Mouse (Mus musculus): ENCODE measurements around the gene Abcc1. TPM values are rescaled to one million over a fixed set of nuclear protein-coding genes. Genes with fewer than 3 reads are reported as not detected.

Gene Abcc1
- polyA plus RNA-seq, 1 experiment from 2014 or later = 9.6 TPM

DNA sequence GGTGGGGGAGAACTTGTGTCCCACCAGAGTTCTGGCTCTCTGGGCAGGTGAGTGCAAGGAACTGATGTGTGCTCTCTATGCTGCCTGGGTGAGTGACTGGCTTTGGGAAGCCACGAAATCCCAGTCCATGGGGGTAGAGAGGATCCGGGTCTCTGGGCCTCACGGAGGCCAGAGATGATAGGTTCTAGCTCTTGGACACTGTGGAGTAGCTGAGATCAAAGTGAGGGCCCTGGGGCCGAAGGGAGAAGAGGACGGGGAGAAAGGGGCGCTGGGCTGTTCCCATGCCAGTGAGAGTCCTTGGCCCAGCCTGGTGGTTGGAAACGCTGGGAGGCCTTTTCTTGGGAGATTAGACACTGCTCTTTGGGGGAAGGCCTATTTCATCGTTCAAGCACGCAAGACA lies 53.8 kb downstream of the Abcc1 start:
- ATAC-seq (replicated peaks; ENCODE audit: low FRiP score) (no peak), DNase-seq (ENCODE audit: low spot score) (no peak)
- Histone ChIP-seq H3K9me3 (ENCODE audit: control insufficient read depth, low read length) (no peaks in the 10 kb centered on the region), H3K36me3 (ENCODE audit: control insufficient read depth, insufficient read depth, low read length) (no peaks in the 10 kb centered on the region; the same call in 1 of the 2 replicates), H3K4me2 (ENCODE audit: low read depth, low read length, severe bottlenecking) (no peak overlapping the region), H3K27me3 (ENCODE audit: control insufficient read depth, insufficient read depth, low read length) (no peaks in the 10 kb centered on the region), H3K9ac (ENCODE audit: low read length) (no peak overlapping the region), H3K4me3 (ENCODE audit: low read depth, low read length) (no peak overlapping the region), H3K27ac (ENCODE audit: low read depth, low read length) (no peak overlapping the region), H3K4me1 (replicated peaks; ENCODE audit: control insufficient read depth, insufficient read depth, low read length) (no peaks in the 10 kb centered on the region)
- WGBS = 85% methylated on average over 9 of the region's 9 CpGs

GRCm38 (mm10) chr16:14416957-14417618 lies 55.7 kb downstream of the Abcc1 start:
- Histone ChIP-seq H3K4me3 (ENCODE audit: low read depth, low read length) (no peak overlapping the region), H3K9ac (ENCODE audit: low read length) (no peak overlapping the region), H3K4me2 (ENCODE audit: low read depth, low read length, severe bottlenecking) (no peak overlapping the region), H3K4me1 (replicated peaks; ENCODE audit: control insufficient read depth, insufficient read depth, low read length) (no peaks in the 10 kb centered on the region), H3K27me3 (ENCODE audit: control insufficient read depth, insufficient read depth, low read length) (no peaks in the 10 kb centered on the region), H3K27ac (ENCODE audit: low read depth, low read length) (no peak overlapping the region), H3K36me3 (ENCODE audit: control insufficient read depth, insufficient read depth, low read length) (no peaks in the 10 kb centered on the region), H3K9me3 (ENCODE audit: control insufficient read depth, low read length) (no peaks in the 10 kb centered on the region)
- no peak for DNase-seq (ENCODE audit: low spot score)
- WGBS = 90% methylated on average over 5 of the region's 5 CpGs
- no peak for ATAC-seq (replicated peaks; ENCODE audit: low FRiP score)

DNA sequence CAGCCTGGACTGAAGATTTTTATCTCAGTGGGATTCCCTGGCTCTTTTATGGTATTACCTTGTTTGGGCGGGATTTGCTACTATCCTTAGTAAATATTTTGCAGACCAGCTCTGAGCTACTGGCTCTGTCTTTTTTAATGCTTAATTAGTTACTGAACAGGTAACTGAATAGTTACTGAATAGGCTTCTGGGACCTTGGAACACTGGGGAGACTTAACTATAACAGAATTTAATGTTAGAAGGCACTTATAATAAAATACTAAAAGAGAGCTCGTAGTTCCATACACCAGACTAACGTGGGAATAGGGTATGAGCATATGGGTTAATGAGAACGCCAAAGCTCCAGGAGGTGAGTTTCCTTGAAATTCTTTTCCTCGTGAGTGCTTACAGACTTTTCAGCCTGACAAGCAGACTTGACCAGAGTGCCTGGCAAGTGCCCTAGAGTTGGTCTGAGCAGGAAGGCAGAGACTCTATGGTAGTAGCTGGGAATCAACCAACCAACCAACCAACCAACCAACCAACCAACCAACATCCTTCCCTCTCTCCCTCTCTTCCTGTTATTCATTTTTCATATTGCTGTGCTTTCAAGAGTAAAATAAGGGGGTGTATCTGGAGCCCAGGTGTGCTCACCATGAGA lies 59.3 kb downstream of the Abcc1 start:
- Histone ChIP-seq H3K27me3 (ENCODE audit: control insufficient read depth, insufficient read depth, low read length) (no peaks in the 10 kb centered on the region), H3K4me1 (replicated peaks; ENCODE audit: control insufficient read depth, insufficient read depth, low read length) (no peaks in the 10 kb centered on the region), H3K27ac (ENCODE audit: low read depth, low read length) (no peak overlapping the region), H3K9ac (ENCODE audit: low read length) (no peak overlapping the region), H3K4me2 (ENCODE audit: low read depth, low read length, severe bottlenecking) (no peak overlapping the region), H3K9me3 (ENCODE audit: control insufficient read depth, low read length) (no peaks in the 10 kb centered on the region), H3K4me3 (ENCODE audit: low read depth, low read length) (no peak overlapping the region), H3K36me3 (ENCODE audit: control insufficient read depth, insufficient read depth, low read length) (no peaks in the 10 kb centered on the region; the same call in 1 of the 2 replicates)
- DNase-seq (ENCODE audit: low spot score) (no peak), ATAC-seq (replicated peaks; ENCODE audit: low FRiP score) (no peak)
- 87% methylated on average over 5 of the region's 5 CpGs for WGBS

DNA sequence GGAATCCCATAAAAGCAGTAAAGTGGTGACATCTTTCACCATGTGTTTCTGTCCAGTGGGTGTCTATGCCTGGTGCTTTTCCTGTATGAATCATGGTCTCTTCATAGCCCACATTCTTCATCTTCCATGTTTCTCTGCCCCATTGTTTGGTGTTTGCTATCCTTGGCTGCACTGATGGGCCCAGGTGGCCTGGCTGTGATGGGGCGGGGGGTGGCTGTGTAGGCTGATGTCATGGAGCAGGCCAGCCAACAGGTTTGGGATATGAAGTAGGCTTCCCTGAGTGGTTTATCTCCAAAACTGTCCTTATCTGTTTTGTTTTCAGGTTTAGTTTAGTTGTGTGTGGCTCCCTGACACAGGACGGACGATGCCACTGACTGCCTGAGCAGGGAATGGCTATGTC lies 60.7 kb downstream of the Abcc1 start:
- H3K27ac ChIP-seq (ENCODE audit: low read depth, low read length) = no peak overlapping the region
- H3K9ac ChIP-seq (ENCODE audit: low read length) = no peak overlapping the region
- H3K27me3 ChIP-seq (ENCODE audit: control insufficient read depth, insufficient read depth, low read length) = no peaks in the 10 kb centered on the region
- no peaks in the 10 kb centered on the region for H3K4me1 ChIP-seq (replicated peaks; ENCODE audit: control insufficient read depth, insufficient read depth, low read length)
- WGBS = 93% methylated on average over 3 of the region's 3 CpGs
- H3K4me2 ChIP-seq (ENCODE audit: low read depth, low read length, severe bottlenecking) = no peak overlapping the region
- DNase-seq (ENCODE audit: low spot score) (no peak), ATAC-seq (replicated peaks; ENCODE audit: low FRiP score) (no peak)
- H3K4me3 ChIP-seq (ENCODE audit: low read depth, low read length) = no peak overlapping the region
- no peaks in the 10 kb centered on the region for H3K9me3 ChIP-seq (ENCODE audit: control insufficient read depth, low read length)
- H3K36me3 ChIP-seq (ENCODE audit: control insufficient read depth, insufficient read depth, low read length) = no peaks in the 10 kb centered on the region; the same call in 1 of the 2 replicates

DNA sequence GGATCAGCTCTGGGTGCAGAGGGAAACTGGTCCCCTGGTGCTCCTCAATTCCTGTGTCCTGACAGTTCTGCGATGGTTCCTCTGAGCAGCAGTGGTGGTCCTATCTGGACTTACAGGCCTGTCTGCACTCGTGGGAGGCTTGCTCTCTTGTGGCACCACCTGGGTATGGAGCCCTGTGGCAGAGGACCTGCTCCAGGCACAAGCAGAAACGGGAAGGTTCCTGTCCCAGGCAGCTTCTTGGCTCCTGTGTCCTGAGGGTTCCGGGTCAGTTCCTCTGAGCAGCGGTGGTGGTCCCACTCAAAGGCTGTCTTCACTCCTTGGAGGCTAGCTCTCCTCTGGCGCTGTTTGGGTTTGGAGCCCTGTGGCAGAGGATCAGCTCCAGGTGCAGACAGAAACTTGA lies 68.0 kb downstream of the Abcc1 start:
- Histone ChIP-seq H3K36me3 (ENCODE audit: control insufficient read depth, insufficient read depth, low read length) (no peaks in the 10 kb centered on the region), H3K4me1 (replicated peaks; ENCODE audit: control insufficient read depth, insufficient read depth, low read length) (no peaks in the 10 kb centered on the region), H3K27ac (ENCODE audit: low read depth, low read length) (no peak overlapping the region), H3K9ac (ENCODE audit: low read length) (no peak overlapping the region), H3K27me3 (ENCODE audit: control insufficient read depth, insufficient read depth, low read length) (no peaks in the 10 kb centered on the region), H3K4me3 (ENCODE audit: low read depth, low read length) (no peak overlapping the region), H3K9me3 (ENCODE audit: control insufficient read depth, low read length) (no peaks in the 10 kb centered on the region), H3K4me2 (ENCODE audit: low read depth, low read length, severe bottlenecking) (no peak overlapping the region)
- 88% methylated on average over 6 of the region's 6 CpGs for WGBS
- ATAC-seq (replicated peaks; ENCODE audit: low FRiP score) (no peak), DNase-seq (ENCODE audit: low spot score) (peak; percentile 38)

- no peaks in the 10 kb centered on the region for H3K27me3 ChIP-seq (ENCODE audit: control insufficient read depth, insufficient read depth, low read length)
- WGBS = 93% methylated on average over 5 of the region's 5 CpGs
- no peak overlapping the region for H3K9ac ChIP-seq (ENCODE audit: low read length)
- ATAC-seq (replicated peaks; ENCODE audit: low FRiP score) (no peak), DNase-seq (ENCODE audit: low spot score) (peak; percentile 10)
- H3K27ac ChIP-seq (ENCODE audit: low read depth, low read length) = no peak overlapping the region
- H3K4me3 ChIP-seq (ENCODE audit: low read depth, low read length) = no peak overlapping the region
- no peaks in the 10 kb centered on the region for H3K4me1 ChIP-seq (replicated peaks; ENCODE audit: control insufficient read depth, insufficient read depth, low read length)
- no peaks in the 10 kb centered on the region for H3K9me3 ChIP-seq (ENCODE audit: control insufficient read depth, low read length)
- H3K4me2 ChIP-seq (ENCODE audit: low read depth, low read length, severe bottlenecking) = no peak overlapping the region
- H3K36me3 ChIP-seq (ENCODE audit: control insufficient read depth, insufficient read depth, low read length) = no peaks in the 10 kb centered on the region
These were observed 71.6 kb downstream of the Abcc1 start for GRCm38 (mm10) chr16:14432996-14433395.

DNA sequence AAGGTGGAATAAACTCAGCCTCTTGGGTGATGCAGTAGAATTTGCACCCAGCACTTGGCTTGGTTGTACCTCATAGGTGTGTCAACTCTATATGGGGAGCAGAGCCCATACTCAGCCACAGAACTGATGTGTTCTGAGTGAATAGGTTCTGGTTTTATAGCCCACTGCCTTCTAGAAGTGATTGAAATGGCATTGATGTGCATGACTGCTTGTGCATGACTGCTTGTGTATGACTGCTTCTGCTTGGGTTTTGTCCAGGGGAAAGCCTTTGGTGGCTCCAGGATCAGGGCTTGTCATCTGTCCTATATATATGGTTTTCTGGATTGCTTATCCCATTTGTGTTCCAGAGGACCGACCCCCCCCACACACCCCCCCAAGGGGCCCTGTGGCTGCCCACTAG lies 74.2 kb downstream of the Abcc1 start:
- Histone ChIP-seq H3K9ac (ENCODE audit: low read length) (no peak overlapping the region), H3K9me3 (ENCODE audit: control insufficient read depth, low read length) (no peaks in the 10 kb centered on the region), H3K27me3 (ENCODE audit: control insufficient read depth, insufficient read depth, low read length) (no peaks in the 10 kb centered on the region), H3K4me3 (ENCODE audit: low read depth, low read length) (no peak overlapping the region), H3K4me1 (replicated peaks; ENCODE audit: control insufficient read depth, insufficient read depth, low read length) (no peaks in the 10 kb centered on the region), H3K4me2 (ENCODE audit: low read depth, low read length, severe bottlenecking) (no peak overlapping the region), H3K27ac (ENCODE audit: low read depth, low read length) (no peak overlapping the region), H3K36me3 (ENCODE audit: control insufficient read depth, insufficient read depth, low read length) (no peaks in the 10 kb centered on the region; the same call in 1 of the 2 replicates)
- DNase-seq (ENCODE audit: low spot score) (peak; percentile 37), ATAC-seq (replicated peaks; ENCODE audit: low FRiP score) (no peak)
- 100% methylated on average over 1 of the region's 1 CpGs for WGBS

DNA sequence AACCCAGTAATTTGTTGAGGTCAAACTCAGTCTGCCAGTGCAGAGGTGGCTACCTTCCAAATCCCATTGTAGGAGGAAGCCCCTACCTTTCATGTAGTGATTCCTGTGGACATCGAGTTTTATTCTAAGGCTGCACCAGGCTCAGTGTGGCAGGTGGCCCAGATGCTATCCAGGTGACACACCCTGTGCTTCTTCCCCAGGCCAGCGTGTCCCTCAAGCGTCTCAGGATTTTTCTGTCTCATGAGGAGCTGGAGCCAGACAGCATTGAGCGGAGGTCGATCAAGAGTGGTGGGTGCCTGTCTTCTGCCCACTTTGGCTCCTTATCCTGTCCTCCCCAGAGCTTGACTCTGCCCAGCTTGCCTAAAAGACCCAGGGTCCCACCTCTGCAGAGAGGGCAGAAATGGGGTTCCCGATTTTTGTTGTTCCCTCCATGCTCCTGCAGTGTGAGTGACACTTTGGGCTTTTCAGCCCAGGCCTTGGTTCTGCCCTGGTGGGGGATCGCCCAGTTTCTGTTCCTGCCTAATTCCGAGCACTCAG lies 76.2 kb downstream of the Abcc1 start:
- H3K4me2 ChIP-seq (ENCODE audit: low read depth, low read length, severe bottlenecking) = no peak overlapping the region
- H3K9ac ChIP-seq (ENCODE audit: low read length) = no peak overlapping the region
- no peak overlapping the region for H3K27ac ChIP-seq (ENCODE audit: low read depth, low read length)
- ATAC-seq (replicated peaks; ENCODE audit: low FRiP score) = no peak
- H3K4me1 ChIP-seq (replicated peaks; ENCODE audit: control insufficient read depth, insufficient read depth, low read length) = no peaks in the 10 kb centered on the region
- WGBS = 93% methylated on average over 8 of the region's 8 CpGs
- peak; percentile 25 for DNase-seq (ENCODE audit: low spot score)
- no peak overlapping the region for H3K4me3 ChIP-seq (ENCODE audit: low read depth, low read length)
- no peaks in the 10 kb centered on the region; the same call in 1 of the 2 replicates for H3K36me3 ChIP-seq (ENCODE audit: control insufficient read depth, insufficient read depth, low read length)
- no peaks in the 10 kb centered on the region for H3K27me3 ChIP-seq (ENCODE audit: control insufficient read depth, insufficient read depth, low read length)
- H3K9me3 ChIP-seq (ENCODE audit: control insufficient read depth, low read length) = no peaks in the 10 kb centered on the region

All from forebrain, embryonic 11.5 days (tissue).